Mouse (Mus musculus): ENCODE results near the gene Htr2b. TPM values are rescaled to one million over a fixed set of nuclear protein-coding genes. Genes with fewer than 3 reads are reported as not detected.

Gene Htr2b
- 0.19 and 0.23 TPM in 2 replicates for polyA plus RNA-seq (2014; fragmentation: Nextera tagmentation; extraction: Ambion mirVana)

- Histone ChIP-seq H3K9ac (ENCODE audit: low read length) (no peak within 1 kb of the TSS), H3K27me3 (ENCODE audit: control insufficient read depth, insufficient read depth, low read length) (no peaks in the 10 kb centered on the region), H3K36me3 (ENCODE audit: control insufficient read depth, insufficient read depth, low read length) (no peaks in the 10 kb centered on the region), H3K27ac (ENCODE audit: low read depth, low read length) (no peak within 1 kb of the TSS), H3K4me2 (no peak within 1 kb of the TSS), H3K4me1 (ENCODE audit: control insufficient read depth, insufficient read depth, low read length) (no peaks in the 10 kb centered on the region), H3K9me3 (ENCODE audit: control insufficient read depth, low read length) (no peaks in the 10 kb centered on the region), H3K4me3 (ENCODE audit: low read depth, low read length) (no peak within 1 kb of the TSS)
- no peak for DNase-seq (ENCODE audit: low spot score, missing footprints)
- WGBS, result 76% methylated on average over 6 of the region's 6 CpGs
- ATAC-seq (ENCODE audit: low FRiP score), result no peak
Observed at GRCm38 (mm10) chr1:86111779-86112178, at the start of gene Htr2b. Gene Htr2b (minus strand): TSS chr1:86111970.

- Histone ChIP-seq H3K9me3 (ENCODE audit: control insufficient read depth, low read length) (no peaks in the 10 kb centered on the region), H3K4me3 (ENCODE audit: low read depth, low read length) (no peak overlapping the region), H3K27me3 (ENCODE audit: control insufficient read depth, insufficient read depth, low read length) (no peaks in the 10 kb centered on the region), H3K4me2 (no peak overlapping the region), H3K27ac (ENCODE audit: low read depth, low read length) (no peak overlapping the region), H3K4me1 (ENCODE audit: control insufficient read depth, insufficient read depth, low read length) (no peaks in the 10 kb centered on the region), H3K9ac (ENCODE audit: low read length) (no peak overlapping the region), H3K36me3 (ENCODE audit: control insufficient read depth, insufficient read depth, low read length) (peaks cover 9% of the 10 kb centered on the region; the same call in 1 of the 2 replicates)
- WGBS, result 98% methylated on average over 5 of the region's 5 CpGs
- DNase-seq (ENCODE audit: low spot score, missing footprints) (no peak), ATAC-seq (ENCODE audit: low FRiP score) (no peak)
Observed at GRCm38 (mm10) chr1:86161061-86161460, 49.3 kb upstream of the Htr2b start.

GRCm38 (mm10) chr1:86160479-86160878, 48.7 kb upstream of the Htr2b start:
- Histone ChIP-seq H3K4me1 (ENCODE audit: control insufficient read depth, insufficient read depth, low read length) (peaks cover 2% of the 10 kb centered on the region), H3K9ac (ENCODE audit: low read length) (no peak overlapping the region), H3K27me3 (ENCODE audit: control insufficient read depth, insufficient read depth, low read length) (no peaks in the 10 kb centered on the region), H3K4me2 (no peak overlapping the region), H3K9me3 (ENCODE audit: control insufficient read depth, low read length) (no peaks in the 10 kb centered on the region), H3K27ac (ENCODE audit: low read depth, low read length) (no peak overlapping the region), H3K36me3 (ENCODE audit: control insufficient read depth, insufficient read depth, low read length) (peaks cover 9% of the 10 kb centered on the region; the same call in 1 of the 2 replicates), H3K4me3 (ENCODE audit: low read depth, low read length) (no peak overlapping the region)
- no peak for ATAC-seq (ENCODE audit: low FRiP score)
- DNase-seq (ENCODE audit: low spot score, missing footprints), result no peak
- 98% methylated on average over 5 of the region's 5 CpGs for WGBS

- Histone ChIP-seq H3K4me2 (no peak overlapping the region), H3K9ac (ENCODE audit: low read length) (no peak overlapping the region), H3K4me1 (ENCODE audit: control insufficient read depth, insufficient read depth, low read length) (peaks cover 6% of the 10 kb centered on the region), H3K4me3 (ENCODE audit: low read depth, low read length) (no peak overlapping the region), H3K9me3 (ENCODE audit: control insufficient read depth, low read length) (no peaks in the 10 kb centered on the region), H3K27ac (ENCODE audit: low read depth, low read length) (no peak overlapping the region), H3K27me3 (ENCODE audit: control insufficient read depth, insufficient read depth, low read length) (no peaks in the 10 kb centered on the region), H3K36me3 (ENCODE audit: control insufficient read depth, insufficient read depth, low read length) (peaks cover 9% of the 10 kb centered on the region; the same call in 1 of the 2 replicates)
- DNase-seq (ENCODE audit: low spot score, missing footprints) (no peak), ATAC-seq (ENCODE audit: low FRiP score) (no peak)
- WGBS, result 95% methylated on average over 6 of the region's 6 CpGs
Observed at GRCm38 (mm10) chr1:86160059-86160458, 48.3 kb upstream of the Htr2b start.

- Histone ChIP-seq H3K36me3 (ENCODE audit: control insufficient read depth, insufficient read depth, low read length) (peaks cover 9% of the 10 kb centered on the region; the same call in 1 of the 2 replicates), H3K9me3 (ENCODE audit: control insufficient read depth, low read length) (no peaks in the 10 kb centered on the region), H3K27ac (ENCODE audit: low read depth, low read length) (no peak overlapping the region), H3K4me3 (ENCODE audit: low read depth, low read length) (no peak overlapping the region), H3K4me1 (ENCODE audit: control insufficient read depth, insufficient read depth, low read length) (peaks cover 12% of the 10 kb centered on the region), H3K4me2 (no peak overlapping the region), H3K9ac (ENCODE audit: low read length) (no peak overlapping the region), H3K27me3 (ENCODE audit: control insufficient read depth, insufficient read depth, low read length) (no peaks in the 10 kb centered on the region)
- WGBS, result 90% methylated on average over 6 of the region's 6 CpGs
- DNase-seq (ENCODE audit: low spot score, missing footprints) (no peak), ATAC-seq (ENCODE audit: low FRiP score) (no peak)
Observed at GRCm38 (mm10) chr1:86156595-86156994, 44.8 kb upstream of the Htr2b start.

- DNase-seq (ENCODE audit: low spot score, missing footprints) (no peak), ATAC-seq (ENCODE audit: low FRiP score) (no peak)
- Histone ChIP-seq H3K4me2 (no peak overlapping the region), H3K27ac (ENCODE audit: low read depth, low read length) (no peak overlapping the region), H3K9ac (ENCODE audit: low read length) (0 out of 2 replicates have a peak overlapping the region, but pooled peaks have one; percentile 17), H3K9me3 (ENCODE audit: control insufficient read depth, low read length) (no peaks in the 10 kb centered on the region), H3K4me3 (ENCODE audit: low read depth, low read length) (no peak overlapping the region), H3K4me1 (ENCODE audit: control insufficient read depth, insufficient read depth, low read length) (peaks cover 12% of the 10 kb centered on the region), H3K27me3 (ENCODE audit: control insufficient read depth, insufficient read depth, low read length) (no peaks in the 10 kb centered on the region), H3K36me3 (ENCODE audit: control insufficient read depth, insufficient read depth, low read length) (peaks cover 9% of the 10 kb centered on the region; the same call in 1 of the 2 replicates)
- 83% methylated on average over 3 of the region's 3 CpGs for WGBS
Observed at GRCm38 (mm10) chr1:86156075-86156474, 44.3 kb upstream of the Htr2b start.

GRCm38 (mm10) chr1:86154824-86155164, 43.0 kb upstream of the Htr2b start:
- Histone ChIP-seq H3K27ac (ENCODE audit: low read depth, low read length) (no peak overlapping the region), H3K4me1 (ENCODE audit: control insufficient read depth, insufficient read depth, low read length) (peaks cover 12% of the 10 kb centered on the region), H3K4me3 (ENCODE audit: low read depth, low read length) (peak overlapping the region; percentile 89), H3K4me2 (peak overlapping the region; percentile 73), H3K9me3 (ENCODE audit: control insufficient read depth, low read length) (no peaks in the 10 kb centered on the region), H3K27me3 (ENCODE audit: control insufficient read depth, insufficient read depth, low read length) (no peaks in the 10 kb centered on the region), H3K36me3 (ENCODE audit: control insufficient read depth, insufficient read depth, low read length) (no peaks in the 10 kb centered on the region), H3K9ac (ENCODE audit: low read length) (peak overlapping the region; percentile 82)
- no peak for DNase-seq (ENCODE audit: low spot score, missing footprints)
- ATAC-seq (ENCODE audit: low FRiP score), result no peak
- 1% methylated on average over 18 of the region's 18 CpGs for WGBS

GRCm38 (mm10) chr1:86154133-86154823, 42.5 kb upstream of the Htr2b start, which contains the start of gene Armc9:
Gene Armc9 (plus strand): TSS chr1:86154780.
- no peaks in the 10 kb centered on the region for H3K9me3 ChIP-seq (ENCODE audit: control insufficient read depth, low read length)
- H3K4me3 ChIP-seq (ENCODE audit: low read depth, low read length), result peak within 1 kb of the TSS; percentile 89
- H3K4me2 ChIP-seq, result peak within 1 kb of the TSS; percentile 73
- ATAC-seq (ENCODE audit: low FRiP score) (peak; percentile 100), DNase-seq (ENCODE audit: low spot score, missing footprints) (peak; percentile 98)
- no peak within 1 kb of the TSS; the same call in 1 of the 2 replicates for H3K27ac ChIP-seq (ENCODE audit: low read depth, low read length)
- 4% methylated on average over 40 of the region's 40 CpGs for WGBS
- H3K36me3 ChIP-seq (ENCODE audit: control insufficient read depth, insufficient read depth, low read length), result no peaks in the 10 kb centered on the region
- H3K9ac ChIP-seq (ENCODE audit: low read length), result peak within 1 kb of the TSS; percentile 82
- no peaks in the 10 kb centered on the region for H3K27me3 ChIP-seq (ENCODE audit: control insufficient read depth, insufficient read depth, low read length)
- peaks cover 12% of the 10 kb centered on the region for H3K4me1 ChIP-seq (ENCODE audit: control insufficient read depth, insufficient read depth, low read length)

GRCm38 (mm10) chr1:86152618-86153017, 40.8 kb upstream of the Htr2b start:
- Histone ChIP-seq H3K4me1 (ENCODE audit: control insufficient read depth, insufficient read depth, low read length) (peaks cover 12% of the 10 kb centered on the region), H3K4me3 (ENCODE audit: low read depth, low read length) (no peak overlapping the region), H3K36me3 (ENCODE audit: control insufficient read depth, insufficient read depth, low read length) (no peaks in the 10 kb centered on the region), H3K27me3 (ENCODE audit: control insufficient read depth, insufficient read depth, low read length) (no peaks in the 10 kb centered on the region), H3K9me3 (ENCODE audit: control insufficient read depth, low read length) (no peaks in the 10 kb centered on the region), H3K9ac (ENCODE audit: low read length) (no peak overlapping the region), H3K27ac (ENCODE audit: low read depth, low read length) (no peak overlapping the region), H3K4me2 (no peak overlapping the region)
- DNase-seq (ENCODE audit: low spot score, missing footprints) (no peak), ATAC-seq (ENCODE audit: low FRiP score) (no peak)
- WGBS, result 92% methylated on average over 1 of the region's 1 CpGs

Measured in midbrain, embryonic 11.5 days (tissue).